Mouse (Mus musculus) forebrain, postnatal 0 days (tissue): ENCODE measurements around the gene Cdhr4. TPM values are rescaled to one million over a fixed set of nuclear protein-coding genes. Genes with fewer than 3 reads are reported as not detected.

ENCODE experiments used
- ATAC-seq: fragments of 200-750 bp; cut with Nextera tagmentation; 2 replicates; pipeline ENCODE4 v1.8.0; 2017; ENCODE audit warnings: mild to moderate bottlenecking, moderate library complexity
- DNase-seq: peaks from one replicate; pipeline ENCODE4 v3.0.0-alpha.2; 2015
- H3K27ac ChIP-seq: fragments of 300-500 bp; sonication (generic); 2 replicates; pipeline ENCODE4 v1.5.1; 2014; ENCODE audit warnings: low read depth, mild to moderate bottlenecking, antibody characterized with exemption, low read length, moderate library complexity, mixed read lengths
- H3K27me3 ChIP-seq: fragments of 300-500 bp; sonication (generic); 2 replicates; pipeline ENCODE4 v1.6.1; 2014; ENCODE audit warnings: mild to moderate bottlenecking, low read length, mixed read lengths; ENCODE audit not compliant: insufficient read depth
- H3K36me3 ChIP-seq: fragments of 300-500 bp; sonication (generic); 2 replicates; pipeline ENCODE4 v1.6.1; 2014; ENCODE audit warnings: mild to moderate bottlenecking, moderate library complexity; ENCODE audit not compliant: insufficient read depth
- H3K4me1 ChIP-seq: fragments of 300-500 bp; sonication (generic); 2 replicates; pipeline ENCODE4 v1.6.1; 2014; ENCODE audit warnings: antibody characterized with exemption; ENCODE audit not compliant: insufficient read depth
- H3K4me2 ChIP-seq: fragments of 300-500 bp; sonication (generic); 2 replicates; pipeline ENCODE4 v1.6.1; 2014; ENCODE audit warnings: low read depth, mild to moderate bottlenecking, moderate library complexity
- H3K4me3 ChIP-seq: fragments of 300-500 bp; sonication (generic); 2 replicates; pipeline ENCODE4 v1.5.1; 2014; ENCODE audit warnings: low read depth, low read length, mixed read lengths
- H3K9ac ChIP-seq: fragments of 300-500 bp; sonication (generic); 2 replicates; pipeline ENCODE4 v1.6.1; 2014; ENCODE audit warnings: mild to moderate bottlenecking
- H3K9me3 ChIP-seq: fragments of 300-500 bp; sonication (generic); 2 replicates; pipeline ENCODE4 v1.6.1; 2016; ENCODE audit warnings: low read length
- CTCF ChIP-seq: sonication (generic); IDR thresholded peaks from 2 replicates; pipeline ENCODE4 v1.5.1; 2016; ENCODE audit warnings: antibody characterized with exemption, control low read depth, low read depth
- WGBS: fragments of 180-500 bp; shearing (Covaris S2); extraction: QIAGEN DNeasy Blood & Tissue Kit; methylation state at CpG from one replicate; pipeline ENCODE4 v1.1.7; 2014; 5-methylcytosine and 5-hydroxymethylcytosine counted together
- polyA plus RNA-seq: library from polyadenylated mRNA; unstranded; fragments of >200 nt; fragmentation: Nextera tagmentation; extraction: Ambion mirVana; gene quantifications from 2 replicates; pipeline ENCODE4 v1.2.1, GENCODE M21; 2015
- total RNA-seq: library from RNA; depleted of rRNA; stranded (reverse); fragments of >200 nt; gene quantifications from 2 replicates; pipeline ENCODE4 v1.2.3, GENCODE M21; 2014

Gene Cdhr4
- total and polyA plus RNA-seq, 2 experiments from 2014 or later: 0.38 to 4.4 TPM

GRCm38 (mm10) chr9:107975399-107976386 is 16.6 kb upstream of the Cdhr4 start, which contains the start of gene Uba7:
Uba7 (plus strand) TSS chr9:107975505.
- Histone ChIP-seq H3K9ac (no peak within 1 kb of the TSS), H3K4me1 (no peaks in the 10 kb centered on the region), H3K4me2 (no peak within 1 kb of the TSS), H3K4me3 (no peak within 1 kb of the TSS), H3K27ac (no peak within 1 kb of the TSS), H3K27me3 (no peaks in the 10 kb centered on the region), H3K36me3 (0 out of 2 replicates have a peak, but pooled peaks cover 5% of the 10 kb centered on the region), H3K9me3 (no peaks in the 10 kb centered on the region)
- no peak for TF ChIP-seq CTCF
- 77% methylated on average over 12 of the region's 12 CpGs for WGBS
- no peak for DNase-seq
- no peak for ATAC-seq

DNA sequence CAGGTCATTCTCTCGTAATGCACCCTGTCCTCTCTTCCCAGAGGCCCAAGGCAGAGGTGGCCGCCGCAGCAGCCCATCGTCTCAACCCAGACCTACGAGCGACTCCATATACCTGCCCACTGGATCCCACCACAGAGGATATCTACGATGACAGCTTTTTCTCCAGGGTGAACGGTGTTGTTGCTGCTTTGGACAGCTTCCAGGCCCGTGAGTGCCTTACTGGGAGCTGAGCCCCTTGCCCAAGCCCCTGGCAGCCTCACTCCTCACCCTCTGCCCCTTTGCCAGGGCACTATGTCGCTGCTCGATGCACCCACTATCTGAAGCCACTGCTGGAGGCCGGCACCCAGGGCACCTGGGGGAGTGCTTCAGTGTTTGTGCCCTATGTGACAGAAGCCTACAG is 13.5 kb upstream of the Cdhr4 start:
- no peak for TF ChIP-seq CTCF
- no peak overlapping the region for H3K9ac ChIP-seq
- H3K4me1 ChIP-seq: peaks cover 5% of the 10 kb centered on the region; the same call in 1 of the 2 replicates
- ATAC-seq: no peak
- 86% methylated on average over 12 of the region's 12 CpGs for WGBS
- H3K36me3 ChIP-seq: no peaks in the 10 kb centered on the region
- no peak for DNase-seq
- H3K4me2 ChIP-seq: no peak overlapping the region
- H3K4me3 ChIP-seq: no peak overlapping the region
- H3K27me3 ChIP-seq: no peaks in the 10 kb centered on the region
- H3K27ac ChIP-seq: no peak overlapping the region
- H3K9me3 ChIP-seq: no peaks in the 10 kb centered on the region

- H3K27me3 ChIP-seq: no peaks in the 10 kb centered on the region
- peaks cover 5% of the 10 kb centered on the region; the same call in 1 of the 2 replicates for H3K4me1 ChIP-seq
- no peak overlapping the region for H3K4me3 ChIP-seq
- H3K9ac ChIP-seq: no peak overlapping the region
- WGBS: 59% methylated on average over 7 of the region's 7 CpGs
- H3K27ac ChIP-seq: peak overlapping the region; percentile 66
- no peak for DNase-seq
- ATAC-seq: no peak
- no peak for TF ChIP-seq CTCF
- H3K4me2 ChIP-seq: no peak overlapping the region
- no peaks in the 10 kb centered on the region for H3K9me3 ChIP-seq
- no peaks in the 10 kb centered on the region for H3K36me3 ChIP-seq
These were observed 10.4 kb upstream of the Cdhr4 start for GRCm38 (mm10) chr9:107981684-107982605.

- peak; percentile 23 for ATAC-seq
- WGBS: 40% methylated on average over 14 of the region's 14 CpGs
- peak; percentile 20 for DNase-seq
- Histone ChIP-seq H3K4me3 (no peak within 1 kb of the TSS), H3K27me3 (no peaks in the 10 kb centered on the region), H3K4me1 (peaks cover 5% of the 10 kb centered on the region; the same call in 1 of the 2 replicates), H3K9me3 (no peaks in the 10 kb centered on the region), H3K9ac (no peak within 1 kb of the TSS), H3K27ac (peak within 1 kb of the TSS; percentile 66), H3K36me3 (no peaks in the 10 kb centered on the region), H3K4me2 (peak within 1 kb of the TSS; percentile 10; the same call in 1 of the 2 replicates)
- TF ChIP-seq CTCF: no peak
These were observed 9.5 kb upstream of the Cdhr4 start, which contains the start of gene Gm20661 for GRCm38 (mm10) chr9:107982681-107983346. Gm20661 (plus strand) TSS chr9:107983058.

- H3K9ac ChIP-seq: no peak overlapping the region
- no peak overlapping the region for H3K4me3 ChIP-seq
- no peaks in the 10 kb centered on the region for H3K27me3 ChIP-seq
- H3K9me3 ChIP-seq: no peaks in the 10 kb centered on the region
- no peak overlapping the region for H3K4me2 ChIP-seq
- DNase-seq (no peak), ATAC-seq (no peak)
- no peaks in the 10 kb centered on the region for H3K36me3 ChIP-seq
- H3K27ac ChIP-seq: peak overlapping the region; percentile 66; the same call in 1 of the 2 replicates
- 41% methylated on average over 4 of the region's 4 CpGs for WGBS
- peaks cover 5% of the 10 kb centered on the region; the same call in 1 of the 2 replicates for H3K4me1 ChIP-seq
- no peak for TF ChIP-seq CTCF
These were observed 8.8 kb upstream of the Cdhr4 start for GRCm38 (mm10) chr9:107983421-107983890.

- 0 out of 2 replicates have a peak overlapping the region, but pooled peaks have one; percentile 21 for H3K27ac ChIP-seq
These were observed 8.1 kb upstream of the Cdhr4 start for GRCm38 (mm10) chr9:107984052-107984753.

More at GRCm38 (mm10) chr9:107984052-107984753, 8.1 kb upstream of the Cdhr4 start:
- DNase-seq: no peak
- H3K4me3 ChIP-seq: 0 out of 2 replicates have a peak overlapping the region, but pooled peaks have one; percentile 64
- peak overlapping the region; percentile 91 for H3K4me2 ChIP-seq
- no peaks in the 10 kb centered on the region for H3K36me3 ChIP-seq
- no peaks in the 10 kb centered on the region for H3K27me3 ChIP-seq
- no peak for TF ChIP-seq CTCF
- WGBS: 81% methylated on average over 19 of the region's 19 CpGs
- H3K9ac ChIP-seq: no peak overlapping the region
- ATAC-seq: no peak
- H3K9me3 ChIP-seq: no peaks in the 10 kb centered on the region
- H3K4me1 ChIP-seq: peaks cover 5% of the 10 kb centered on the region; the same call in 1 of the 2 replicates
